ENCODE assay signal across 8 mouse cellular contexts in the genomic region with DNA sequence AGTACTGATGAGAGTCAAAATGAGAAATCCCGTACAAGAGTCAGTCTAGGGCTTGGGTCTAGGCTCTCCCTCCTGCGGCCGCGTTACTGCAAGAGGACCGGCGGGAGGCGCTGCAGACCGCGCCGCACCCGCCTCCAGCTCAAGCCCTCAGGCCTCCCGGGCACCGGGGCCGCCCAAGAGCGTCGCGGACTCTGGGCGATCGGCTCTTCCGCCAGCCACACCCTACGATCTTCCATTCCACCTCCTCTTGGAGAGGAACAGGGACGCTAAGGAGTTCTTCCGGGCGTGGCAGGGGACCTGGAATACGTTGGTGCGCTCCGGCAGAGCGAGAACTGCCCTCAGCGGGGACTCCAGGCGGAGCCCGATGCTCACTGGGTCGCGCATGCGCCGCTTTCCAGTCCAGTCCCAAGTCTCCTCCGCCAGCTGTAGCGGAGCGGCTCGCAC. TPM values are rescaled to one million over a fixed set of nuclear protein-coding genes. Genes with fewer than 3 reads are reported as not detected.
A peak's percentile ranks its signal among the peaks of the same experiment; 100 is the strongest.
DNase-seq lines count a peak whose midpoint lies in the region; ATAC-seq and TF ChIP-seq lines count a peak whose summit lies in the region.

No protein-coding gene starts in this region.

- peak; percentile 88 for TF ChIP-seq CTCF in forebrain, postnatal 0 days (IDR thresholded peaks at IDR 0.05; ENCODE audit: low read depth)
- TF ChIP-seq CTCF in layer of hippocampus, adult 2 months (conservative IDR thresholded peaks at IDR 0.05), result peak; percentile 100
- peak; percentile 50 for TF ChIP-seq CTCF in lung, adult 2 months (IDR thresholded peaks at IDR 0.05; ENCODE audit: insufficient read depth, low read length)
- peak; percentile 52; the same call in 1 of the 2 replicates for TF ChIP-seq CTCF in testis, adult 2 months (IDR thresholded peaks at IDR 0.05; ENCODE audit: control insufficient read depth, insufficient read depth, insufficient replicate concordance, low read depth, low read length)

- peak overlapping the region; percentile 58 for H3K4me3 ChIP-seq in forebrain, postnatal 0 days (ENCODE audit: low read depth, low read length)
- peak overlapping the region; percentile 56 for H3K4me3 ChIP-seq in layer of hippocampus, adult 2 months
- peak overlapping the region; percentile 85 for H3K4me3 ChIP-seq in lung, adult 2 months (replicated peaks; ENCODE audit: extremely low read depth, low read depth, low read length)
- H3K4me3 ChIP-seq in neural tube, embryonic 14.5 days (ENCODE audit: low read depth, low read length), result peak overlapping the region; percentile 59
- peak overlapping the region; percentile 93 for H3K4me3 ChIP-seq in testis, adult 2 months (ENCODE audit: control insufficient read depth, low read depth, low read length)

- no peaks in the 10 kb centered on the region for H3K4me1 ChIP-seq in forebrain, postnatal 0 days (ENCODE audit: insufficient read depth)
- no peaks in the 10 kb centered on the region; the same call in 1 of the 2 replicates for H3K4me1 ChIP-seq in lung, adult 2 months (ENCODE audit: control insufficient read depth, insufficient read depth, low read length)
- H3K4me1 ChIP-seq in neural tube, embryonic 14.5 days (ENCODE audit: control insufficient read depth, insufficient read depth, low read length), result no peaks in the 10 kb centered on the region
- H3K4me1 ChIP-seq in testis, adult 2 months (ENCODE audit: control insufficient read depth, insufficient read depth, low read length), result no peaks in the 10 kb centered on the region

- no peaks in the 10 kb centered on the region for H3K27me3 ChIP-seq in forebrain, postnatal 0 days (ENCODE audit: insufficient read depth, low read length)
- H3K27me3 ChIP-seq in neural tube, embryonic 14.5 days (ENCODE audit: control insufficient read depth, insufficient read depth, low read length), result no peaks in the 10 kb centered on the region
- H3K27me3 ChIP-seq in testis, adult 2 months (ENCODE audit: control insufficient read depth, insufficient read depth, low read length), result no peaks in the 10 kb centered on the region

- peak overlapping the region; percentile 67 for H3K9ac ChIP-seq in forebrain, postnatal 0 days
- H3K9ac ChIP-seq in neural tube, embryonic 14.5 days (replicated peaks; ENCODE audit: low read depth, low read length), result peak overlapping the region; percentile 61

- WGBS in forebrain, postnatal 0 days, result under 1% methylated on average over 39 of the region's 39 CpGs
- under 1% methylated on average over 39 of the region's 39 CpGs for WGBS in lung, adult 2 months
- 0% methylated on average over 39 of the region's 39 CpGs for WGBS in neural tube, embryonic 14.5 days

- no peak overlapping the region for H3K27ac ChIP-seq in forebrain, postnatal 0 days (ENCODE audit: low read depth, low read length)
- H3K27ac ChIP-seq in layer of hippocampus, adult 2 months, result peak overlapping the region; percentile 85
- peak overlapping the region; percentile 61; the same call in 1 of the 2 replicates for H3K27ac ChIP-seq in neural tube, embryonic 14.5 days (ENCODE audit: low read depth, low read length)
- H3K27ac ChIP-seq in testis, adult 2 months (ENCODE audit: control insufficient read depth, insufficient read depth, low read depth, low read length), result peak overlapping the region; percentile 44; the same call in 1 of the 2 replicates

- peak; percentile 27 to 35 for DNase-seq in CD8-positive naive resting alpha-beta T cell, adult 2 months (ENCODE audit: low read depth in 2 of 2, low spot score in 2 of 2)
- peak; percentile 54 to 73 for DNase-seq in cerebellum, adult 18-20 months
- peak; percentile 91 for DNase-seq in forebrain, postnatal 0 days
- peak; percentile 82 to 87 for DNase-seq in heart, postnatal 36 days
- DNase-seq in layer of hippocampus, adult 2 months (ENCODE audit: low spot score in 2 of 2), result peak; percentile 62 to 70
- peak; percentile 83 for DNase-seq in lung, adult 2 months

- ATAC-seq in forebrain, postnatal 0 days, result peak; percentile 98
- peak; percentile 99 for ATAC-seq in neural tube, embryonic 14.5 days (ENCODE audit: low read depth)

- intact Hi-C loops in heart, postnatal 36 days (cut with DNase I), result loop anchor here (1.0 to 2.0 kb wide), 4 partner anchors 710 to 1170 kb away; no protein-coding TSS in a partner anchor

- no peaks in the 10 kb centered on the region for H3K9me3 ChIP-seq in forebrain, postnatal 0 days (ENCODE audit: low read length)
- no peaks in the 10 kb centered on the region for H3K9me3 ChIP-seq in neural tube, embryonic 14.5 days (ENCODE audit: control insufficient read depth, low read length)

- peak overlapping the region; percentile 80 for H3K4me2 ChIP-seq in forebrain, postnatal 0 days (ENCODE audit: low read depth)
- peak overlapping the region; percentile 59 for H3K4me2 ChIP-seq in neural tube, embryonic 14.5 days (ENCODE audit: low read depth, low read length)

- no peaks in the 10 kb centered on the region for H3K36me3 ChIP-seq in forebrain, postnatal 0 days (ENCODE audit: insufficient read depth)
- H3K36me3 ChIP-seq in neural tube, embryonic 14.5 days (ENCODE audit: control insufficient read depth, insufficient read depth, low read length), result no peaks in the 10 kb centered on the region
- no peaks in the 10 kb centered on the region for H3K36me3 ChIP-seq in testis, adult 2 months (ENCODE audit: control insufficient read depth, insufficient read depth, low read length)

- peak; percentile 58; the same call in 1 of the 2 replicates for TF ChIP-seq POLR2A in lung, adult 2 months (IDR thresholded peaks at IDR 0.05; ENCODE audit: borderline replicate concordance, extremely low read depth, low read depth, low read length)
- peak; percentile 51; the same call in 1 of the 2 replicates for TF ChIP-seq POLR2A in testis, adult 2 months (IDR thresholded peaks at IDR 0.05; ENCODE audit: control insufficient read depth, low read depth, low read length)

RNA-seq across cellular contexts. Expression of gene Klf4, which starts 17.5 kb away (rescaled TPM):
- 2.8 and 10.3 TPM in 2 replicates for total RNA-seq in forebrain, postnatal 0 days (2014; rRNA removed)
- 3.3 and 3.4 TPM in 2 replicates for polyA plus RNA-seq in forebrain, postnatal 0 days (2015; fragmentation: Nextera tagmentation; extraction: Ambion mirVana)
- total RNA-seq in heart, postnatal 36 days (2021), result 10 to 100 TPM; 29.7 to 42.3 TPM
- 1 to 10 TPM; 5.8 to 5.9 TPM for total RNA-seq in layer of hippocampus, adult 2 months (2021)
- 140 and 188 TPM in 2 replicates for polyA plus RNA-seq in lung, adult 2 months (2012; rRNA removed)
- polyA plus RNA-seq in neural tube, embryonic 14.5 days (2014; fragmentation: Nextera tagmentation; extraction: Ambion mirVana), result 2.6 and 2.8 TPM in 2 replicates
- polyA plus RNA-seq in testis, adult 2 months (2012; rRNA removed), result 123 and 156 TPM in 2 replicates

Comparison
In these comparisons a context has a peak if more than half of its experiments do, and no peak if none do; other contexts are left out.
1. DNase-seq: peak in every context shown above with its lines; median percentile 91 in forebrain, postnatal 0 days; 84 in heart, postnatal 36 days; 83 in lung, adult 2 months; 66 in layer of hippocampus, adult 2 months; 64 in cerebellum, adult 18-20 months; 31 in CD8-positive naive resting alpha-beta T cell, adult 2 months.
2. CTCF ChIP-seq: peak in every context shown above with its lines; median percentile 100 in layer of hippocampus, adult 2 months; 88 in forebrain, postnatal 0 days; 52 in testis, adult 2 months; 50 in lung, adult 2 months.
3. RNA of gene Klf4, which starts 17.5 kb away (polyA plus RNA-seq): 140 to 188 TPM in lung, adult 2 months and 123 to 156 TPM in testis, adult 2 months; 3.3 to 3.4 TPM in forebrain, postnatal 0 days and 2.6 to 2.8 TPM in neural tube, embryonic 14.5 days; every median in the first group is over 10 times any median in the second.
4. Peak in every context shown above with its lines, with median percentiles within 50 percentile points of each other: H3K4me3 ChIP-seq.